In the genomic region with DNA sequence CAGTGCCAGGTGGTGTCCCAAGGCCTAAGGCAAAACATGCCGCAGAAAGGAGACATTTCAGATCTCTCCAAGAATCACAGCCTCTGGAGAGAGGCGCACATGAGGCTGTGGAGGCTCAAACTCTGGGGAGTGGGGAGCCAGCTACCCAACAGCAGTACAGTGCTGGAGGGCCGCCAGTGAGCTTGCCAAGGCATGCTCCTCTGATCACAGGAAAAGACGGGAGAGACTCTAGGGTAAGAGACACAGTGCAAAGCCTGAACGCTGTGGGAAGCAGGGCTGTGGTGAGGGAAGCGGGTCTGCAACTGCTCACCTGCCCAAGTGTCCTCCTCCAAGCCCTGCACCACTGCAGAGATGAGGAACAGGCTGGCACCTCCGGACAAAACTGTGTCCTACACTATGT, we compare ENCODE assay signal across 9 mouse cellular contexts. TPM values are rescaled to one million over a fixed set of nuclear protein-coding genes. Genes with fewer than 3 reads are reported as not detected.
DNase-seq lines count a peak whose midpoint lies in the region; ATAC-seq and TF ChIP-seq lines count a peak whose summit lies in the region.
"Had no signal": no experiment of that assay in that cellular context is flagged by ENCODE, and none has a peak within 500 bp of the region (broad histone marks: within the 10 kb centered on the region; RNA-seq: fewer than 3 reads in every experiment).

No protein-coding gene starts in this region.

- H3K9me3 ChIP-seq in neural tube, embryonic 12.5 days, result no peaks in the 10 kb centered on the region
- H3K9me3 ChIP-seq in intestine, postnatal 0 days (ENCODE audit: control insufficient read depth), result no peaks in the 10 kb centered on the region
- no peaks in the 10 kb centered on the region for H3K9me3 ChIP-seq in midbrain, embryonic 16.5 days (replicated peaks; ENCODE audit: control insufficient read depth, low read length, poor library complexity, severe bottlenecking)

- no peak for ATAC-seq in neural tube, embryonic 12.5 days (ENCODE audit: low FRiP score, low read depth)
- 0 out of 2 replicates have a peak, but pooled peaks have one; percentile 1 for ATAC-seq in intestine, postnatal 0 days
- ATAC-seq in midbrain, embryonic 16.5 days, result no peak; the same call in 1 of the 2 replicates
- ATAC-seq in megakaryocyte, adult 5-6 weeks (ENCODE audit: poor library complexity, severe bottlenecking), result no peak

- DNase-seq in cerebellum, postnatal 10 days, result peak; percentile 69 to 73
- no peak for DNase-seq in cerebellum, adult 9-11 months
- DNase-seq in neural tube, embryonic 10.5 days (ENCODE audit: extremely low spot score, low spot score), result no peak
- no peak for DNase-seq in layer of hippocampus, postnatal 14 days (ENCODE audit: low spot score in 2 of 2)

- no peaks in the 10 kb centered on the region for H3K4me1 ChIP-seq in neural tube, embryonic 12.5 days
- no peaks in the 10 kb centered on the region; the same call in 1 of the 2 replicates for H3K4me1 ChIP-seq in intestine, postnatal 0 days (replicated peaks; ENCODE audit: control insufficient read depth, insufficient read depth, low read length)
- no peaks in the 10 kb centered on the region for H3K4me1 ChIP-seq in midbrain, embryonic 16.5 days (ENCODE audit: control insufficient read depth, insufficient read depth, low read length)

- H3K27ac ChIP-seq in neural tube, embryonic 12.5 days, result no peak overlapping the region
- H3K27ac ChIP-seq in intestine, postnatal 0 days (ENCODE audit: low read depth, low read length), result no peak overlapping the region
- no peak overlapping the region for H3K27ac ChIP-seq in midbrain, embryonic 16.5 days (ENCODE audit: low read length)

- peaks cover 20% of the 10 kb centered on the region for H3K27me3 ChIP-seq in neural tube, embryonic 12.5 days (replicated peaks)
- H3K27me3 ChIP-seq in intestine, postnatal 0 days (replicated peaks; ENCODE audit: control insufficient read depth, insufficient read depth, low read length), result no peaks in the 10 kb centered on the region
- H3K27me3 ChIP-seq in midbrain, embryonic 16.5 days (ENCODE audit: control insufficient read depth, insufficient read depth, low read depth, low read length), result peaks cover 12% of the 10 kb centered on the region

- H3K4me2 ChIP-seq in neural tube, embryonic 12.5 days (replicated peaks), result peak overlapping the region; percentile 74
- peak overlapping the region; percentile 74 for H3K4me2 ChIP-seq in intestine, postnatal 0 days (replicated peaks; ENCODE audit: low read depth)
- H3K4me2 ChIP-seq in midbrain, embryonic 16.5 days (ENCODE audit: low read length), result peak overlapping the region; percentile 54; the same call in 1 of the 2 replicates

- H3K4me3 ChIP-seq in neural tube, embryonic 12.5 days, result no peak overlapping the region
- no peak overlapping the region for H3K4me3 ChIP-seq in intestine, postnatal 0 days (ENCODE audit: low read depth, low read length)
- H3K4me3 ChIP-seq in midbrain, embryonic 16.5 days (ENCODE audit: low read depth, low read length), result no peak overlapping the region

- no peak for TF ChIP-seq CTCF in intestine, postnatal 0 days (IDR thresholded peaks at IDR 0.05; ENCODE audit: low read depth)

- no peak overlapping the region for H3K9ac ChIP-seq in neural tube, embryonic 12.5 days
- no peak overlapping the region for H3K9ac ChIP-seq in intestine, postnatal 0 days (ENCODE audit: low read depth, low read length)
- H3K9ac ChIP-seq in midbrain, embryonic 16.5 days (ENCODE audit: low read depth, low read length), result no peak overlapping the region

- H3K36me3 ChIP-seq in neural tube, embryonic 12.5 days, result no peaks in the 10 kb centered on the region
- H3K36me3 ChIP-seq in intestine, postnatal 0 days (ENCODE audit: control insufficient read depth, insufficient read depth), result no peaks in the 10 kb centered on the region; the same call in 1 of the 2 replicates
- no peaks in the 10 kb centered on the region for H3K36me3 ChIP-seq in midbrain, embryonic 16.5 days (ENCODE audit: control insufficient read depth, insufficient read depth, low read length)

- WGBS in neural tube, embryonic 12.5 days, result 54% methylated on average over 7 of the region's 7 CpGs
- 53% methylated on average over 7 of the region's 7 CpGs for WGBS in intestine, postnatal 0 days
- 62% methylated on average over 7 of the region's 7 CpGs for WGBS in midbrain, embryonic 16.5 days

RNA-seq across cellular contexts. Expression of gene Acaa1b, which starts 1.1 kb away (rescaled TPM):
- polyA plus RNA-seq in neural tube, embryonic 12.5 days (2016; fragmentation: Nextera tagmentation; extraction: Ambion mirVana), result 1.5 and 1.7 TPM in 2 replicates
- polyA plus RNA-seq in intestine, postnatal 0 days (2015; fragmentation: Nextera tagmentation; extraction: Ambion mirVana), result 16.4 and 17.5 TPM in 2 replicates
- polyA plus RNA-seq in midbrain, embryonic 16.5 days (2015; fragmentation: Nextera tagmentation; extraction: Ambion mirVana), result 2.8 and 4.5 TPM in 2 replicates
- total RNA-seq in layer of hippocampus, postnatal 14 days (2021), result 1 to 10 TPM; 1.2 to 1.3 TPM
- total RNA-seq in megakaryocyte, adult 5-6 weeks (2015), result 0.34 and 0.78 TPM in 2 replicates
- not detected in 2 replicates for total RNA-seq in megakaryocyte, adult 5-6 weeks (2017)

RNA-seq across cellular contexts. Expression of gene Gm47289, which starts 3.1 kb away (rescaled TPM):
- not detected in 2 replicates for polyA plus RNA-seq in neural tube, embryonic 12.5 days (2016; fragmentation: Nextera tagmentation; extraction: Ambion mirVana)
- polyA plus RNA-seq in intestine, postnatal 0 days (2015; fragmentation: Nextera tagmentation; extraction: Ambion mirVana), result not detected in 2 replicates
- not detected in 2 replicates for polyA plus RNA-seq in midbrain, embryonic 16.5 days (2015; fragmentation: Nextera tagmentation; extraction: Ambion mirVana)
- total RNA-seq in layer of hippocampus, postnatal 14 days (2021), result not detected
- not detected in 2 replicates for total RNA-seq in megakaryocyte, adult 5-6 weeks (2015)
- not detected in 2 replicates for total RNA-seq in megakaryocyte, adult 5-6 weeks (2017)
- total RNA-seq: gastrocnemius, postnatal 25 days had no signal

RNA-seq across cellular contexts. Expression of gene Slc22a13, which starts 53.1 kb away (rescaled TPM):
- polyA plus RNA-seq in neural tube, embryonic 12.5 days (2016; fragmentation: Nextera tagmentation; extraction: Ambion mirVana), result not detected in 2 replicates
- 0.10 TPM in 1 of 2 replicates, not detected in the other for polyA plus RNA-seq in intestine, postnatal 0 days (2015; fragmentation: Nextera tagmentation; extraction: Ambion mirVana)
- not detected in 2 replicates for polyA plus RNA-seq in midbrain, embryonic 16.5 days (2015; fragmentation: Nextera tagmentation; extraction: Ambion mirVana)
- under 1 TPM in 1 of 2 experiments, not detected in 1; 0.24 TPM for total RNA-seq in layer of hippocampus, postnatal 14 days (2021)
- total RNA-seq in megakaryocyte, adult 5-6 weeks (2015), result not detected in 2 replicates
- total RNA-seq in megakaryocyte, adult 5-6 weeks (2017), result not detected in 2 replicates
- total RNA-seq: gastrocnemius, postnatal 25 days had no signal

RNA-seq across cellular contexts. Expression of gene Dlec1, which starts 53.5 kb away (rescaled TPM):
- 0.79 and 1.8 TPM in 2 replicates for polyA plus RNA-seq in neural tube, embryonic 12.5 days (2016; fragmentation: Nextera tagmentation; extraction: Ambion mirVana)
- 0.05 and 0.07 TPM in 2 replicates for polyA plus RNA-seq in intestine, postnatal 0 days (2015; fragmentation: Nextera tagmentation; extraction: Ambion mirVana)
- polyA plus RNA-seq in midbrain, embryonic 16.5 days (2015; fragmentation: Nextera tagmentation; extraction: Ambion mirVana), result 1.5 and 1.9 TPM in 2 replicates
- total RNA-seq in layer of hippocampus, postnatal 14 days (2021), result 1 to 10 TPM; 1.3 to 3.8 TPM
- total RNA-seq in megakaryocyte, adult 5-6 weeks (2015), result not detected in 2 replicates
- total RNA-seq in megakaryocyte, adult 5-6 weeks (2017), result not detected in 2 replicates

Comparison
In these comparisons a context has a peak if more than half of its experiments do, and no peak if none do; other contexts are left out.
1. DNase-seq: peak in cerebellum, postnatal 10 days (2 of 2); none in cerebellum, adult 9-11 months (single experiment), neural tube, embryonic 10.5 days (single experiment) and layer of hippocampus, postnatal 14 days (0 of 2).
2. Peak in every context shown above with its lines, with median percentiles within 50 percentile points of each other: H3K4me2 ChIP-seq.